Mouse (Mus musculus): ENCODE data around the gene Zbtb8b. TPM values are rescaled to one million over a fixed set of nuclear protein-coding genes. Genes with fewer than 3 reads are reported as not detected.

Gene Zbtb8b
- total RNA-seq, 4 experiments from 2014 or later: 0.09 to 0.14 (median 0.09) TPM

- no peak for DNase-seq (ENCODE audit: low spot score)
These were observed 63.6 kb downstream of the Zbtb8b start for GRCm38 (mm10) chr4:129376961-129377545.

DNA sequence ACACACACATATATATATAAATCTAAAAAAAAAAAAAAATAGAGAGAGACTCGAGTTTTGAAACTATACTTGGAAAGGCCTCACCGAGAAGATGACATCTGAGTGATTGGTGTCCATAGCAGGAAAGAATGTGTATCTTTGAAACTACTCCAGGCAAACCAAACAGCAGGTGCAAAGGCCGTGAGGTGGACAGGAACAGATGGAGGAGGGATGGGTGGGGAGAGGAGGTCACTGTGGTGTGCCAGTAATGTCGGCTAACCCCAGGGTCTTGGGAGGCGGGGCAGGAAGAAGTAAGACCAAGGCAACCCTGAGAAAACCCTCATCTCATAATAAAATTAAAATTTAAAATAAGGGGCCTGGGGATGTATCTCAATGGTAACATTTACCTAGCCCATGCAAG is 64.8 kb downstream of the Zbtb8b start:
- no peak for DNase-seq (ENCODE audit: low spot score)

Other genes starting within 250 kb of the Zbtb8b start
- 1 to 10 TPM; 2.8 to 4.0 (median 3.2) TPM for gene C77080, start 179.4 kb downstream of the Zbtb8b start, total RNA-seq (2022)
- gene Sync, start 153.2 kb downstream of the Zbtb8b start, total RNA-seq (2022): 10 to 100 TPM; 19.5 to 31.7 (median 25.4) TPM
- gene Rbbp4, start 105.5 kb downstream of the Zbtb8b start, total RNA-seq (2022): 10 to 100 TPM; 57.2 to 73.7 (median 65.6) TPM
- gene Zbtb8os, start 105.2 kb downstream of the Zbtb8b start, total RNA-seq (2022): 10 to 100 TPM; 20.6 to 30.7 (median 27.4) TPM
- gene Zbtb8a, start 62.7 kb downstream of the Zbtb8b start, total RNA-seq (2022): 1 to 10 TPM; 2.1 to 3.7 (median 3.1) TPM
- gene Bsdc1, start 20.7 kb upstream of the Zbtb8b start, total RNA-seq (2022): 10 to 100 TPM; 50.3 to 54.6 (median 53.3) TPM
- gene Tssk3, start 50.2 kb upstream of the Zbtb8b start, total RNA-seq (2022): not detected
- not detected for gene Fam229a, start 50.3 kb upstream of the Zbtb8b start, total RNA-seq (2022)
- gene Marcksl1, start 72.7 kb upstream of the Zbtb8b start, total RNA-seq (2022): 1 to 10 TPM; 2.3 to 3.3 (median 3.2) TPM
- 10 to 100 TPM; 11.4 to 15.0 (median 12.8) TPM for gene Hdac1, start 101.9 kb upstream of the Zbtb8b start, total RNA-seq (2022)
- 1 to 10 TPM in 1 of 4 experiments, under 1 TPM in 2, not detected in 1; 0.14 to 1.3 (median 0.53) TPM for gene Lck, start 132.8 kb upstream of the Zbtb8b start, total RNA-seq (2022)
- under 1 TPM in 2 of 4 experiments, not detected in 2; 0.35 to 0.55 TPM for gene Fam167b, start 137.7 kb upstream of the Zbtb8b start, total RNA-seq (2022)
- gene Eif3i, start 159.8 kb upstream of the Zbtb8b start, total RNA-seq (2022): 100 to 1,000 TPM; 118 to 136 (median 130) TPM
- 10 to 100 TPM; 40.4 to 44.9 (median 42.0) TPM for gene Tmem234, start 159.8 kb upstream of the Zbtb8b start, total RNA-seq (2022)
- 1 to 10 TPM in 2 of 4 experiments, under 1 TPM in 2; 0.32 to 1.2 (median 0.82) TPM for gene Dcdc2b, start 173.4 kb upstream of the Zbtb8b start, total RNA-seq (2022)
- gene Iqcc, start 178.2 kb upstream of the Zbtb8b start, total RNA-seq (2022): 10 to 100 TPM; 14.6 to 22.9 (median 19.0) TPM
- 10 to 100 TPM; 11.9 to 20.3 (median 14.6) TPM for gene Ccdc28b, start 183.1 kb upstream of the Zbtb8b start, total RNA-seq (2022)
- gene Txlna, start 200.2 kb upstream of the Zbtb8b start, total RNA-seq (2022): 10 to 100 TPM; 23.2 to 30.1 (median 25.8) TPM
- 10 to 100 TPM; 59.7 to 77.9 (median 72.2) TPM for gene Kpna6, start 231.9 kb upstream of the Zbtb8b start, total RNA-seq (2022)